In genomic region chr15:89174889-89175339, GRCm38 (mm10) we compare ENCODE assay signal across 8 mouse cellular contexts. TPM values are rescaled to one million over a fixed set of nuclear protein-coding genes. Genes with fewer than 3 reads are reported as not detected.
DNase-seq lines count a peak whose midpoint lies in the region; ATAC-seq and TF ChIP-seq lines count a peak whose summit lies in the region.

No protein-coding gene starts in this region.

- no peak overlapping the region for H3K27ac ChIP-seq in hindbrain, embryonic 14.5 days
- no peak overlapping the region for H3K27ac ChIP-seq in hindbrain, embryonic 11.5 days (ENCODE audit: low read depth, low read length)
- H3K27ac ChIP-seq in bone marrow macrophage, adult 2 months (ENCODE audit: insufficient read depth, low read depth, low read length), result peak overlapping the region; percentile 24; the same call in 1 of the 2 replicates
- H3K27ac ChIP-seq in forebrain, embryonic 14.5 days (ENCODE audit: low read depth, low read length), result peak overlapping the region; percentile 39; the same call in 1 of the 2 replicates
- no peak overlapping the region for H3K27ac ChIP-seq in midbrain, embryonic 11.5 days (ENCODE audit: low read depth, low read length)

- no peak for TF ChIP-seq POLR2A in bone marrow macrophage, adult 2 months (IDR thresholded peaks at IDR 0.05; ENCODE audit: borderline replicate concordance, low read depth, low read length)

- no peak overlapping the region for H3K9ac ChIP-seq in hindbrain, embryonic 14.5 days
- H3K9ac ChIP-seq in hindbrain, embryonic 11.5 days (ENCODE audit: low read depth, low read length), result no peak overlapping the region
- H3K9ac ChIP-seq in forebrain, embryonic 14.5 days (ENCODE audit: low read length), result peak overlapping the region; percentile 75; the same call in 1 of the 2 replicates
- H3K9ac ChIP-seq in midbrain, embryonic 11.5 days (ENCODE audit: low read length), result no peak overlapping the region

- H3K4me1 ChIP-seq in hindbrain, embryonic 14.5 days (replicated peaks; ENCODE audit: control insufficient read depth, insufficient read depth, low read length), result peaks cover 86% of the 10 kb centered on the region
- peaks cover 31% of the 10 kb centered on the region for H3K4me1 ChIP-seq in hindbrain, embryonic 11.5 days (replicated peaks; ENCODE audit: control insufficient read depth, insufficient read depth, low read length)
- peaks cover 60% of the 10 kb centered on the region for H3K4me1 ChIP-seq in bone marrow macrophage, adult 2 months (ENCODE audit: control insufficient read depth, insufficient read depth, low read length)
- peaks cover 77% of the 10 kb centered on the region for H3K4me1 ChIP-seq in forebrain, embryonic 14.5 days (ENCODE audit: control insufficient read depth, insufficient read depth, low read length)
- H3K4me1 ChIP-seq in midbrain, embryonic 11.5 days (ENCODE audit: control insufficient read depth, insufficient read depth, low read length), result peaks cover 70% of the 10 kb centered on the region

- no peak for ATAC-seq in hindbrain, embryonic 14.5 days (ENCODE audit: low FRiP score)
- no peak for ATAC-seq in hindbrain, embryonic 11.5 days (ENCODE audit: low FRiP score)
- no peak for ATAC-seq in forebrain, embryonic 14.5 days
- no peak for ATAC-seq in midbrain, embryonic 11.5 days (ENCODE audit: low FRiP score)

- 54% methylated on average over 11 of the region's 11 CpGs for WGBS in hindbrain, embryonic 14.5 days
- 68% methylated on average over 11 of the region's 11 CpGs for WGBS in hindbrain, embryonic 11.5 days
- 42% methylated on average over 11 of the region's 11 CpGs for WGBS in forebrain, embryonic 14.5 days
- WGBS in midbrain, embryonic 11.5 days, result 64% methylated on average over 11 of the region's 11 CpGs

- H3K36me3 ChIP-seq in hindbrain, embryonic 14.5 days (replicated peaks; ENCODE audit: control insufficient read depth, insufficient read depth), result peaks cover under 1% of the 10 kb centered on the region
- no peaks in the 10 kb centered on the region for H3K36me3 ChIP-seq in hindbrain, embryonic 11.5 days (ENCODE audit: control insufficient read depth, insufficient read depth, low read length)
- peaks cover 6% of the 10 kb centered on the region; the same call in 1 of the 2 replicates for H3K36me3 ChIP-seq in forebrain, embryonic 14.5 days (ENCODE audit: control insufficient read depth, insufficient read depth, low read length)
- H3K36me3 ChIP-seq in midbrain, embryonic 11.5 days (ENCODE audit: control insufficient read depth, insufficient read depth, low read length), result no peaks in the 10 kb centered on the region

- peak overlapping the region; percentile 99 for H3K4me2 ChIP-seq in hindbrain, embryonic 14.5 days (replicated peaks)
- no peak overlapping the region for H3K4me2 ChIP-seq in hindbrain, embryonic 11.5 days (replicated peaks; ENCODE audit: low read depth, low read length)
- peak overlapping the region; percentile 100 for H3K4me2 ChIP-seq in forebrain, embryonic 14.5 days (ENCODE audit: low read length)
- H3K4me2 ChIP-seq in midbrain, embryonic 11.5 days, result no peak overlapping the region

- no peak for DNase-seq in hindbrain, embryonic 14.5 days (ENCODE audit: low spot score)
- DNase-seq in hindbrain, embryonic 11.5 days (ENCODE audit: low spot score), result no peak
- DNase-seq in forebrain, embryonic 14.5 days (ENCODE audit: low spot score), result no peak
- DNase-seq in midbrain, embryonic 11.5 days (ENCODE audit: low spot score, missing footprints), result peak; percentile 82
- no peak for DNase-seq in adipocyte (ENCODE audit: low spot score)
- no peak for DNase-seq in right cerebral cortex, postnatal 36 days (ENCODE audit: low spot score in 2 of 2)
- DNase-seq in spleen, adult 18-20 months, result no peak

- no peaks in the 10 kb centered on the region for H3K9me3 ChIP-seq in hindbrain, embryonic 14.5 days (ENCODE audit: control insufficient read depth, low read length)
- no peaks in the 10 kb centered on the region for H3K9me3 ChIP-seq in hindbrain, embryonic 11.5 days (ENCODE audit: control insufficient read depth, low read length)
- H3K9me3 ChIP-seq in forebrain, embryonic 14.5 days (replicated peaks; ENCODE audit: control insufficient read depth, low read length), result no peaks in the 10 kb centered on the region
- H3K9me3 ChIP-seq in midbrain, embryonic 11.5 days (ENCODE audit: control insufficient read depth, low read length), result no peaks in the 10 kb centered on the region

- no peaks in the 10 kb centered on the region for H3K27me3 ChIP-seq in hindbrain, embryonic 14.5 days (ENCODE audit: control insufficient read depth, insufficient read depth, low read length)
- no peaks in the 10 kb centered on the region for H3K27me3 ChIP-seq in hindbrain, embryonic 11.5 days (ENCODE audit: control insufficient read depth, insufficient read depth, low read length)
- no peaks in the 10 kb centered on the region for H3K27me3 ChIP-seq in forebrain, embryonic 14.5 days (replicated peaks; ENCODE audit: control insufficient read depth, insufficient read depth, low read length)
- H3K27me3 ChIP-seq in midbrain, embryonic 11.5 days (ENCODE audit: control insufficient read depth, insufficient read depth, low read length), result no peaks in the 10 kb centered on the region

- TF ChIP-seq CTCF in bone marrow macrophage, adult 2 months (IDR thresholded peaks at IDR 0.05; ENCODE audit: low read depth, low read length), result no peak

- H3K4me3 ChIP-seq in hindbrain, embryonic 14.5 days (replicated peaks; ENCODE audit: low read length), result no peak overlapping the region
- no peak overlapping the region for H3K4me3 ChIP-seq in hindbrain, embryonic 11.5 days (ENCODE audit: low read depth, low read length)
- no peak overlapping the region for H3K4me3 ChIP-seq in bone marrow macrophage, adult 2 months (ENCODE audit: insufficient read depth, low read length)
- H3K4me3 ChIP-seq in forebrain, embryonic 14.5 days (ENCODE audit: low read depth, low read length), result no peak overlapping the region
- no peak overlapping the region for H3K4me3 ChIP-seq in midbrain, embryonic 11.5 days (ENCODE audit: low read depth, low read length)

RNA-seq across cellular contexts. Expression of gene Plxnb2, which starts 5.7 kb away (rescaled TPM):
- 99.2 and 101 TPM in 2 replicates for polyA plus RNA-seq in hindbrain, embryonic 14.5 days (2014; fragmentation: Nextera tagmentation; extraction: Ambion mirVana)
- 97.4 and 104 TPM in 2 replicates for polyA plus RNA-seq in hindbrain, embryonic 11.5 days (2014; fragmentation: Nextera tagmentation; extraction: Ambion mirVana)
- 432 and 457 TPM in 2 replicates for polyA plus RNA-seq in bone marrow macrophage, adult 2 months (2012; ENCODE audit: insufficient read depth, insufficient read length, missing spikeins)
- polyA plus RNA-seq in forebrain, embryonic 14.5 days (2014; fragmentation: Nextera tagmentation; extraction: Ambion mirVana), result 101 TPM in 2 replicates
- 97.5 and 115 TPM in 2 replicates for polyA plus RNA-seq in midbrain, embryonic 11.5 days (2014; fragmentation: Nextera tagmentation; extraction: Ambion mirVana)

RNA-seq across cellular contexts. Expression of gene Dennd6b, which starts 21.4 kb away (rescaled TPM):
- polyA plus RNA-seq in hindbrain, embryonic 14.5 days (2014; fragmentation: Nextera tagmentation; extraction: Ambion mirVana), result 71.4 and 71.6 TPM in 2 replicates
- 28.3 and 31.2 TPM in 2 replicates for polyA plus RNA-seq in hindbrain, embryonic 11.5 days (2014; fragmentation: Nextera tagmentation; extraction: Ambion mirVana)
- 3.4 and 3.8 TPM in 2 replicates for polyA plus RNA-seq in bone marrow macrophage, adult 2 months (2012; ENCODE audit: insufficient read depth, insufficient read length, missing spikeins)
- 39.0 and 49.2 TPM in 2 replicates for polyA plus RNA-seq in forebrain, embryonic 14.5 days (2014; fragmentation: Nextera tagmentation; extraction: Ambion mirVana)
- 26.2 and 26.6 TPM in 2 replicates for polyA plus RNA-seq in midbrain, embryonic 11.5 days (2014; fragmentation: Nextera tagmentation; extraction: Ambion mirVana)

RNA-seq across cellular contexts. Expression of gene Mapk11, which starts 25.5 kb away (rescaled TPM):
- polyA plus RNA-seq in hindbrain, embryonic 14.5 days (2014; fragmentation: Nextera tagmentation; extraction: Ambion mirVana), result 20.4 and 22.4 TPM in 2 replicates
- polyA plus RNA-seq in hindbrain, embryonic 11.5 days (2014; fragmentation: Nextera tagmentation; extraction: Ambion mirVana), result 38.5 and 40.4 TPM in 2 replicates
- 2.2 and 2.7 TPM in 2 replicates for polyA plus RNA-seq in bone marrow macrophage, adult 2 months (2012; ENCODE audit: insufficient read depth, insufficient read length, missing spikeins)
- polyA plus RNA-seq in forebrain, embryonic 14.5 days (2014; fragmentation: Nextera tagmentation; extraction: Ambion mirVana), result 28.1 and 30.1 TPM in 2 replicates
- polyA plus RNA-seq in midbrain, embryonic 11.5 days (2014; fragmentation: Nextera tagmentation; extraction: Ambion mirVana), result 34.9 and 40.6 TPM in 2 replicates

RNA-seq across cellular contexts. Expression of gene Mapk12, which starts 34.4 kb away (rescaled TPM):
- polyA plus RNA-seq in hindbrain, embryonic 14.5 days (2014; fragmentation: Nextera tagmentation; extraction: Ambion mirVana), result 3.3 and 4.0 TPM in 2 replicates
- 16.5 and 17.8 TPM in 2 replicates for polyA plus RNA-seq in hindbrain, embryonic 11.5 days (2014; fragmentation: Nextera tagmentation; extraction: Ambion mirVana)
- polyA plus RNA-seq in bone marrow macrophage, adult 2 months (2012; ENCODE audit: insufficient read depth, insufficient read length, missing spikeins), result not detected in 2 replicates
- 4.8 and 5.1 TPM in 2 replicates for polyA plus RNA-seq in forebrain, embryonic 14.5 days (2014; fragmentation: Nextera tagmentation; extraction: Ambion mirVana)
- polyA plus RNA-seq in midbrain, embryonic 11.5 days (2014; fragmentation: Nextera tagmentation; extraction: Ambion mirVana), result 21.3 and 27.0 TPM in 2 replicates

RNA-seq across cellular contexts. Expression of gene Ppp6r2, which starts 36.4 kb away (rescaled TPM):
- 78.2 and 84.0 TPM in 2 replicates for polyA plus RNA-seq in hindbrain, embryonic 14.5 days (2014; fragmentation: Nextera tagmentation; extraction: Ambion mirVana)
- 42.1 and 46.0 TPM in 2 replicates for polyA plus RNA-seq in hindbrain, embryonic 11.5 days (2014; fragmentation: Nextera tagmentation; extraction: Ambion mirVana)
- 31.6 and 32.7 TPM in 2 replicates for polyA plus RNA-seq in bone marrow macrophage, adult 2 months (2012; ENCODE audit: insufficient read depth, insufficient read length, missing spikeins)
- 69.4 and 77.1 TPM in 2 replicates for polyA plus RNA-seq in forebrain, embryonic 14.5 days (2014; fragmentation: Nextera tagmentation; extraction: Ambion mirVana)
- polyA plus RNA-seq in midbrain, embryonic 11.5 days (2014; fragmentation: Nextera tagmentation; extraction: Ambion mirVana), result 35.9 and 40.0 TPM in 2 replicates

Comparison
In these comparisons a context has a peak if more than half of its experiments do, and no peak if none do; other contexts are left out.
1. H3K4me2 ChIP-seq: peak in hindbrain, embryonic 14.5 days (single experiment) and forebrain, embryonic 14.5 days (single experiment); none in hindbrain, embryonic 11.5 days (single experiment) and midbrain, embryonic 11.5 days (single experiment).
2. H3K27ac ChIP-seq: peak in bone marrow macrophage, adult 2 months (single experiment) and forebrain, embryonic 14.5 days (single experiment); none in hindbrain, embryonic 14.5 days (single experiment), hindbrain, embryonic 11.5 days (single experiment) and midbrain, embryonic 11.5 days (single experiment).